Mouse (Mus musculus): ENCODE measurements around the gene Spata48. TPM values are rescaled to one million over a fixed set of nuclear protein-coding genes. Genes with fewer than 3 reads are reported as not detected.

The Spata48 gene
- polyA plus RNA-seq (2012; fragmentation: generic; extraction: Trizol), result not detected
- long read RNA-seq, experiment 1, result 0 reads
- long read RNA-seq, experiment 2, result 0 reads

DNA sequence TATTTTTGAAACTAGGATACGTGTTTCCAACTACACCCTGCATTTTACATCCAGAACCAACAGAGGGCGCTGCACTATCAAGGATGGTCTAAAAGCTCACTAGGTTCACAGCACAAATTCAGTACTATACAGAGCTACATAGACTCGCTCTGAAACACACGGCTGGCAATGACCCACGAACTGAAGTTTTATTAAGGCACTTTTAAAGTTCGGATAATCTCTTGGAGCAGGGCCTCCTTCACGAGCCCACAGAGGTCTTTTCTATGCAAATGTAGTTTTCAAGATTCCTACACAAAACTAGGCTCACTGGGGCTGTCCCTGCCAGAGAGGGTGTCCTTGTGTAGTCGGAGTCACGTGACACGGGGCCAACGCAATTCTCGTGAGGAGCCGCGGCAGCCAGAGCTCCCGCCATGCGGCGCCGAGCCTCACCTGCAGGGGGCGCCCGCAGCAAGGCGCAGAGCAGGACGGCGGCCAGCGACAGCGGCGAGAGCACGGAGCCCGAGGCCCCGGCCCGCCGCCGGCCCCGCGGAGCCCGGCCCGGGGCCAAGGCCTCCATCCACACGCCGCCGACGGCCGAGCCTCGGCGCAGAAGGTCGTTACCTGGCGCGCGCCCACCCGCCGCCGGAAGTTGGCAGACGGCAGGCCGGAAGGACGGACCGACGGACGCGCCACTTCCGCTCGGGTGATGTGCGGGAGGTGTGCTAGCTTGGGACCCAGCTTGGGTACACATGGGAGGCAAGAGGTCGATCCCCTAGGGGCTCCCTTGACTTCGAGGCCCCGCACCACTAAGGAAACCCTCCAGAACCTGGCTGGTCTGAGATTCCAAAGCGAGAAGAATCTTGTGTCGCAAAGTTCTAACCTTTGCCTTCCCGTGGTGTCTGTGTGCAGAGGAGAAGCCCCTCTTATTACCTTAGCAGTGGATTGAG is at the start of gene Spata48, which contains the start of gene Zpbp:
Gene Spata48 (plus strand): TSS at position 460 of the 926 bp plus-strand sequence.
Gene Zpbp (minus strand): TSS at position 774 of the 926 bp plus-strand sequence.
- no peak for TF ChIP-seq USF1 (IDR thresholded peaks at IDR 0.05; ENCODE audit: low read depth)
- TF ChIP-seq CTCF (IDR thresholded peaks at IDR 0.05; ENCODE audit: control insufficient read depth, insufficient read depth, insufficient read length), result peak; percentile 20
- Histone ChIP-seq H3K4me3 (ENCODE audit: insufficient read depth, poor library complexity, severe bottlenecking) (no peak within 1 kb of the TSS), H3K79me3 (ENCODE audit: low read depth) (no peaks in the 10 kb centered on the region), H3K36me3 (ENCODE audit: control insufficient read depth, insufficient read depth) (no peaks in the 10 kb centered on the region), H3ac (ENCODE audit: control insufficient read depth, insufficient read length, low read depth) (no peak within 1 kb of the TSS), H3K27me3 (ENCODE audit: control insufficient read depth, insufficient read depth, insufficient read length) (no peaks in the 10 kb centered on the region), H3K79me2 (ENCODE audit: control insufficient read depth, insufficient read depth) (no peaks in the 10 kb centered on the region)

GRCm38 (mm10) chr11:11414188-11414587 is 47.7 kb upstream of the Spata48 start:
- H3K27me3 ChIP-seq (ENCODE audit: control insufficient read depth, insufficient read depth, insufficient read length), result no peaks in the 10 kb centered on the region
- TF ChIP-seq MAX (IDR thresholded peaks at IDR 0.05), result no peak
- TF ChIP-seq MYOD1 (IDR thresholded peaks at IDR 0.05; ENCODE audit: control insufficient read depth, insufficient read length, low read depth), result no peak
- TF ChIP-seq MYOG (IDR thresholded peaks at IDR 0.05; ENCODE audit: control insufficient read depth, extremely low read depth, insufficient read length), result no peak
- no peak for TF ChIP-seq CTCF (IDR thresholded peaks at IDR 0.05; ENCODE audit: control insufficient read depth, insufficient read depth, insufficient read length)
- TF ChIP-seq CEBPB (IDR thresholded peaks at IDR 0.05; ENCODE audit: low read depth), result no peak
- TF ChIP-seq USF1 (IDR thresholded peaks at IDR 0.05; ENCODE audit: low read depth), result no peak
- no peak for TF ChIP-seq FOSL1 (IDR thresholded peaks at IDR 0.05; ENCODE audit: insufficient read depth, low read length, poor library complexity, severe bottlenecking)

GRCm38 (mm10) chr11:11417356-11417755 is 44.5 kb upstream of the Spata48 start:
- Histone ChIP-seq H3K4me3 (ENCODE audit: insufficient read depth, poor library complexity, severe bottlenecking) (no peak overlapping the region), H3ac (ENCODE audit: control insufficient read depth, insufficient read length, low read depth) (no peak overlapping the region), H3K79me3 (ENCODE audit: low read depth) (no peaks in the 10 kb centered on the region), H3K36me3 (ENCODE audit: control insufficient read depth, insufficient read depth) (no peaks in the 10 kb centered on the region), H3K79me2 (ENCODE audit: control insufficient read depth, insufficient read depth) (no peaks in the 10 kb centered on the region), H3K27me3 (ENCODE audit: control insufficient read depth, insufficient read depth, insufficient read length) (no peaks in the 10 kb centered on the region)
- TF ChIP-seq USF1 (IDR thresholded peaks at IDR 0.05; ENCODE audit: low read depth), result no peak
- no peak for TF ChIP-seq MYOG (IDR thresholded peaks at IDR 0.05; ENCODE audit: control insufficient read depth, extremely low read depth, insufficient read length)
- no peak for TF ChIP-seq CTCF (IDR thresholded peaks at IDR 0.05; ENCODE audit: control insufficient read depth, insufficient read depth, insufficient read length)
- TF ChIP-seq FOSL1 (IDR thresholded peaks at IDR 0.05; ENCODE audit: insufficient read depth, low read length, poor library complexity, severe bottlenecking), result no peak

More at GRCm38 (mm10) chr11:11414188-11414587, 47.7 kb upstream of the Spata48 start:
- Histone ChIP-seq H3K79me3 (ENCODE audit: low read depth) (no peaks in the 10 kb centered on the region), H3K79me2 (ENCODE audit: control insufficient read depth, insufficient read depth) (no peaks in the 10 kb centered on the region), H3K4me3 (ENCODE audit: insufficient read depth, poor library complexity, severe bottlenecking) (no peak overlapping the region), H3K36me3 (ENCODE audit: control insufficient read depth, insufficient read depth) (no peaks in the 10 kb centered on the region), H3ac (ENCODE audit: control insufficient read depth, insufficient read length, low read depth) (no peak overlapping the region)

- H3ac ChIP-seq (ENCODE audit: control insufficient read depth, insufficient read length, low read depth), result no peak overlapping the region
- H3K79me2 ChIP-seq (ENCODE audit: control insufficient read depth, insufficient read depth), result no peaks in the 10 kb centered on the region
- no peak overlapping the region for H3K4me3 ChIP-seq (ENCODE audit: insufficient read depth, poor library complexity, severe bottlenecking)
- H3K79me3 ChIP-seq (ENCODE audit: low read depth), result no peaks in the 10 kb centered on the region
- TF ChIP-seq CEBPB (IDR thresholded peaks at IDR 0.05; ENCODE audit: low read depth) (no peak), FOSL1 (IDR thresholded peaks at IDR 0.05; ENCODE audit: insufficient read depth, low read length, poor library complexity, severe bottlenecking) (no peak), MAX (IDR thresholded peaks at IDR 0.05) (no peak), MYOD1 (IDR thresholded peaks at IDR 0.05; ENCODE audit: control insufficient read depth, insufficient read length, low read depth) (no peak), CTCF (IDR thresholded peaks at IDR 0.05; ENCODE audit: control insufficient read depth, insufficient read depth, insufficient read length) (no peak), USF1 (IDR thresholded peaks at IDR 0.05; ENCODE audit: low read depth) (no peak), MYOG (IDR thresholded peaks at IDR 0.05; ENCODE audit: control insufficient read depth, extremely low read depth, insufficient read length) (no peak)
- no peaks in the 10 kb centered on the region for H3K36me3 ChIP-seq (ENCODE audit: control insufficient read depth, insufficient read depth)
- no peaks in the 10 kb centered on the region for H3K27me3 ChIP-seq (ENCODE audit: control insufficient read depth, insufficient read depth, insufficient read length)
Observed at GRCm38 (mm10) chr11:11455037-11455436, 6.9 kb upstream of the Spata48 start.

DNA sequence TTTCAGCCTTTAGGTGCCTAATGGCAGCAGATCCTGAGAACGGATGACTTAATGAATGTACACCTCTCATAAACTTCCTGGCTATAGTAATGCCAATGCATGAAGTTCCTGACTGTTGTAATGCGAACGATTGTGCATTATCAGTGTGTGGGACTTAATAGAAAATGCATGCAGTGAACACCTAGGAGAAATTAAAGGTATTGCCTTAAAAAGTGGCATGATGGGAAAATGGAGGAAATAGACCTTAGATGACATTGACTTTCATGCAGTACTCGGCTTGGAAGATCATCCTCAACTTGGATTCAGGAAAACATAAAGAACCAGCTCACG is 632 bp downstream of the Spata48 start:
- no peak overlapping the region for H3K4me3 ChIP-seq (ENCODE audit: insufficient read depth, poor library complexity, severe bottlenecking)
- H3K79me2 ChIP-seq (ENCODE audit: control insufficient read depth, insufficient read depth), result no peaks in the 10 kb centered on the region
- no peaks in the 10 kb centered on the region for H3K36me3 ChIP-seq (ENCODE audit: control insufficient read depth, insufficient read depth)
- no peaks in the 10 kb centered on the region for H3K27me3 ChIP-seq (ENCODE audit: control insufficient read depth, insufficient read depth, insufficient read length)
- TF ChIP-seq CEBPB (IDR thresholded peaks at IDR 0.05; ENCODE audit: low read depth) (no peak), USF1 (IDR thresholded peaks at IDR 0.05; ENCODE audit: low read depth) (no peak), FOSL1 (IDR thresholded peaks at IDR 0.05; ENCODE audit: insufficient read depth, low read length, poor library complexity, severe bottlenecking) (no peak)
- H3K79me3 ChIP-seq (ENCODE audit: low read depth), result no peaks in the 10 kb centered on the region
- H3ac ChIP-seq (ENCODE audit: control insufficient read depth, insufficient read length, low read depth), result no peak overlapping the region

DNA sequence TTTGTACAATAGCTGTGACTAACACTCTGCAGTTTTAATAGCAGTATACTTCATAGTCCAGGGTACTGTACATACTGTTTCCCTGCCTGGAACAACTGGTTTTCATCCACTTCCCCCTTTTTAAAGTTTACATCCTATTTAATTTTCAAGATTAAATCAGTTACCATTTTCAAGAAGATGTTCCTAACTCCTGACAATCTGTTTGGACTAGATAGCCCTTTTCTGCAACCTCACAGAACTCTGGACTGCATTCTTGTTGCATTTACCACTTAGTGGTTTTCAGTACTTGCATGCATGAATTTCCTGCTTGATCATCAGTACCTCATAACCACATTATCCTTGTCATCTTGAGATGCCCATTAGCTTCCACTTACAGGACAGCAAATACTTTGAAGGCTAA is 7.0 kb downstream of the Spata48 start:
- H3K79me3 ChIP-seq (ENCODE audit: low read depth), result no peaks in the 10 kb centered on the region
- TF ChIP-seq MYOG (IDR thresholded peaks at IDR 0.05; ENCODE audit: control insufficient read depth, extremely low read depth, insufficient read length) (no peak), CTCF (IDR thresholded peaks at IDR 0.05; ENCODE audit: control insufficient read depth, insufficient read depth, insufficient read length) (no peak), MYOD1 (IDR thresholded peaks at IDR 0.05; ENCODE audit: control insufficient read depth, insufficient read length, low read depth) (no peak), FOSL1 (IDR thresholded peaks at IDR 0.05; ENCODE audit: insufficient read depth, low read length, poor library complexity, severe bottlenecking) (no peak), USF1 (IDR thresholded peaks at IDR 0.05; ENCODE audit: low read depth) (no peak), CEBPB (IDR thresholded peaks at IDR 0.05; ENCODE audit: low read depth) (no peak), MAX (IDR thresholded peaks at IDR 0.05) (no peak)
- H3K27me3 ChIP-seq (ENCODE audit: control insufficient read depth, insufficient read depth, insufficient read length), result no peaks in the 10 kb centered on the region
- no peak overlapping the region for H3K4me3 ChIP-seq (ENCODE audit: insufficient read depth, poor library complexity, severe bottlenecking)
- no peaks in the 10 kb centered on the region for H3K79me2 ChIP-seq (ENCODE audit: control insufficient read depth, insufficient read depth)
- H3ac ChIP-seq (ENCODE audit: control insufficient read depth, insufficient read length, low read depth), result no peak overlapping the region
- no peaks in the 10 kb centered on the region for H3K36me3 ChIP-seq (ENCODE audit: control insufficient read depth, insufficient read depth)

Data from C2C12 (cell line).